Mouse (Mus musculus): ENCODE measurements around the gene Spindoc. TPM values are rescaled to one million over a fixed set of nuclear protein-coding genes. Genes with fewer than 3 reads are reported as not detected.

Spindoc gene
- polyA plus RNA-seq, 1 experiment from 2014 or later, result 17.2 TPM

DNA sequence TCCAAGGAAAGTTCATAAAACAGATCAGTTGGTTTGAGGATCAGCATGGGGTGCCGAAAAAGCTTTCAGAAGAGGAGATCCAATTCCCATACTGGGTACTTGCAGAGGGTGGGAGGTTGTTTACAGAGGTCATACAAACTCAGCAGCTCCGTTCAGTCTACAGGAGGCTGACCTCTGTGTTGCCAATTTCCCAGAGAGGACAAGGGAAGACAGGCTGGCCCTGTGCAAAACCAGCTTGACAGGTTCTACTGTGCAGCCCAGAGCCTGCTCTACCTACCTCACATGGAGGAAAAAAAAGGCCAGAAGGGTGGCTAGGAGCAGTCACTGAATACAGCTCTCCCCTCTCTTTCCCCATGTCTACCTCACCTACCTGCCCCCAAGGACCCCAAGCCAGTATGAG is 48.7 kb downstream of the Spindoc start:
- TF ChIP-seq EP300 (IDR thresholded peaks at IDR 0.05) (no peak), CTCF (IDR thresholded peaks at IDR 0.05) (no peak)
- Histone ChIP-seq H3K4me3 (ENCODE audit: low read depth, low read length) (no peak overlapping the region), H3K36me3 (ENCODE audit: insufficient read depth, low read length) (no peaks in the 10 kb centered on the region), H3K4me2 (replicated peaks; ENCODE audit: low read depth, low read length) (no peak overlapping the region), H3K27ac (ENCODE audit: low read length) (0 out of 2 replicates have a peak overlapping the region, but pooled peaks have one; percentile 10), H3K4me1 (ENCODE audit: insufficient read depth, low read depth, low read length) (peaks cover 11% of the 10 kb centered on the region; the same call in 1 of the 2 replicates), H3K9me3 (ENCODE audit: low read length) (no peaks in the 10 kb centered on the region), H3K27me3 (replicated peaks; ENCODE audit: insufficient read depth, low read length) (no peaks in the 10 kb centered on the region), H3K9ac (replicated peaks; ENCODE audit: low read depth) (no peak overlapping the region)
- 37% methylated on average over 2 of the region's 2 CpGs for WGBS
- DNase-seq (ENCODE audit: low spot score) (peak; percentile 75), ATAC-seq (peak; percentile 89)

DNA sequence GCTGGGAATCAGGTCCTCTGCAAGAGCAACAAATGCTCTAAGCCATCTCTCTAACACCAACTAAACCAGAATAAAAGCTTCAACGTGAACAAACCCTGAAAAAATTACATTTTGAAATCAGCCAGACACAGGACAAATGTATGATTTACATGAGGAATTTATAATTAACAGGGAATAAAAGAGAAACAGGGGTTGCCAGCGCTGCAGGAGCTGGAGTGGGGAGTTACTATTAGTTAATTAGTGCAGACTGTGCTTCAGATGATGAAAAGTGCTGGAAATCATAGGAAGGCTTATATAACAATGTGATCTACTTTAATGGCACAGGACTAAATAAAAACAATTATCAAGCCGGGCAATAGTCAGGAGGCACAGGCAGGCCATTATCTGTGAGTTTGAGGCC is 61.4 kb downstream of the Spindoc start:
- Histone ChIP-seq H3K27ac (ENCODE audit: low read length) (no peak overlapping the region), H3K36me3 (ENCODE audit: insufficient read depth, low read length) (no peaks in the 10 kb centered on the region), H3K9ac (replicated peaks; ENCODE audit: low read depth) (no peak overlapping the region), H3K4me3 (ENCODE audit: low read depth, low read length) (no peak overlapping the region), H3K27me3 (replicated peaks; ENCODE audit: insufficient read depth, low read length) (no peaks in the 10 kb centered on the region), H3K4me2 (replicated peaks; ENCODE audit: low read depth, low read length) (no peak overlapping the region), H3K9me3 (ENCODE audit: low read length) (no peaks in the 10 kb centered on the region), H3K4me1 (ENCODE audit: insufficient read depth, low read depth, low read length) (peaks cover 5% of the 10 kb centered on the region; the same call in 1 of the 2 replicates)
- no peak for DNase-seq (ENCODE audit: low spot score)
- ATAC-seq, result no peak
- TF ChIP-seq EP300 (IDR thresholded peaks at IDR 0.05), result no peak
- no peak for TF ChIP-seq CTCF (IDR thresholded peaks at IDR 0.05)
- 86% methylated on average over 3 of the region's 3 CpGs for WGBS

DNA sequence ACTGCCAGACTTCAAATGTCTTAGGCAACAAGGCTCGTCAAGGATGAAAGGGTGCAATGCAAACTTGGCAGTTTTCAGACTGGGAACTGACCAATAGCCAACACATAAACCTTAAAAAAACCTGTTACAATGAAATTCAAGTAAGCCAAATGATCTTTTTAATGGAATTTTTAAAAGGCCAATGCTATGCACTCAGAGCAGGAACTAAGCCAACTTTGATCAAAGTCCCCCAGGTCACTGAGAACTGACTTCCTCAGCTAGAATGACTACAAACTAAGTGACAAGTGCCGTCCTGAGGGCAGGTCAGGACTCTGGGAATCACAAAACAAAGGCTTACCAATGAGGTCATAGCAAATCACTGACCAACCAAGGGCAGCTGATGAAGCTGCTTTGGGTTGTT is 62.6 kb downstream of the Spindoc start:
- no peak overlapping the region for H3K27ac ChIP-seq (ENCODE audit: low read length)
- TF ChIP-seq CTCF (IDR thresholded peaks at IDR 0.05) (no peak), EP300 (IDR thresholded peaks at IDR 0.05) (no peak)
- 27% methylated on average over 2 of the region's 2 CpGs for WGBS

DNA sequence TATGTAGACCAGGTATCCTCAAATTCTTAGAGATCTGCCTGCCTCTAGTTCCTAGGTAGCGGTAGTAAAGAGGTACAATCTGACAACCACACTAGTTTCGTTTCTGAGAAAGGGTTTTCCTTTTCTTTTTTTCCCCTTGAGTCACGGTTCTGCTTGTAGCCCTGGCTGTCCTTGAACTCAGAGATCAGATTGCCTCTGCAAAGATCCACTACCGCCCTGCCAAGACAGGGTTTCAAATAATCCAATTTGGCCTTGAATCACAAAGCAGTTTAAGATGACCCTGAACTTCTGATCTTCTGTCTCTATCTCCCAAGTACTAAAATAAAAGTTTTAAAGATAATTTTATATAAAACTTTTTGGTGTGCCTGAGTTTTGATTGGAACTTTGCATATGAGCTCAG is 65.1 kb downstream of the Spindoc start:
- no peaks in the 10 kb centered on the region for H3K9me3 ChIP-seq (ENCODE audit: low read length)
- H3K36me3 ChIP-seq (ENCODE audit: insufficient read depth, low read length), result no peaks in the 10 kb centered on the region
- H3K4me2 ChIP-seq (replicated peaks; ENCODE audit: low read depth, low read length), result no peak overlapping the region
- H3K4me3 ChIP-seq (ENCODE audit: low read depth, low read length), result no peak overlapping the region
- WGBS, result 79% methylated on average over 4 of the region's 4 CpGs
- no peak overlapping the region for H3K9ac ChIP-seq (replicated peaks; ENCODE audit: low read depth)
- no peaks in the 10 kb centered on the region for H3K27me3 ChIP-seq (replicated peaks; ENCODE audit: insufficient read depth, low read length)
- peaks cover 5% of the 10 kb centered on the region; the same call in 1 of the 2 replicates for H3K4me1 ChIP-seq (ENCODE audit: insufficient read depth, low read depth, low read length)
- no peak for ATAC-seq
- H3K27ac ChIP-seq (ENCODE audit: low read length), result no peak overlapping the region
- TF ChIP-seq EP300 (IDR thresholded peaks at IDR 0.05) (no peak), CTCF (IDR thresholded peaks at IDR 0.05) (no peak)
- DNase-seq (ENCODE audit: low spot score), result no peak

More for the DNA sequence above, 62.6 kb downstream of the Spindoc start:
- ATAC-seq (no peak), DNase-seq (ENCODE audit: low spot score) (no peak)
- no peak overlapping the region for H3K9ac ChIP-seq (replicated peaks; ENCODE audit: low read depth)
- no peak overlapping the region for H3K4me2 ChIP-seq (replicated peaks; ENCODE audit: low read depth, low read length)
- peaks cover 5% of the 10 kb centered on the region; the same call in 1 of the 2 replicates for H3K4me1 ChIP-seq (ENCODE audit: insufficient read depth, low read depth, low read length)
- no peaks in the 10 kb centered on the region for H3K9me3 ChIP-seq (ENCODE audit: low read length)
- H3K36me3 ChIP-seq (ENCODE audit: insufficient read depth, low read length), result no peaks in the 10 kb centered on the region
- no peaks in the 10 kb centered on the region for H3K27me3 ChIP-seq (replicated peaks; ENCODE audit: insufficient read depth, low read length)
- no peak overlapping the region for H3K4me3 ChIP-seq (ENCODE audit: low read depth, low read length)

DNA sequence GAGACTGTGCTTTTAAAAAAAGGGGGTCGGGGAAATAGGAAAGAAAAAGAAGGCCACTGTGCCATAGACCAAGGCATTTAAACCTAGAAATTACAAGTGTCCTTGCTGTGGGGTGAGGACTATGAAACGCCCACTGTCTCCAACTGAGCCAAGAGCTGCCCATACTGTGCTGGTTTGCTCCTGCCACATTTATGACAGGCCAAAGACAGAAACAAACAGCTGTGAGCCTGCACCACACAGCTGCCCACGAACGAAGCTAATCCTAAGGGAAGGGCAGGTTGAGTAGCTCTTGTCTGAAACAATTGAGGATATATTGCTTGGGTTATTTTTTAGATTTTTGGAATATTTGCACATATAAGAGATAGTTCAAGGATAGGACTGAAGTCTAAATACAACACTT is 66.0 kb downstream of the Spindoc start:
- H3K4me2 ChIP-seq (replicated peaks; ENCODE audit: low read depth, low read length), result no peak overlapping the region
- no peak overlapping the region for H3K9ac ChIP-seq (replicated peaks; ENCODE audit: low read depth)
- no peak overlapping the region for H3K27ac ChIP-seq (ENCODE audit: low read length)
- H3K4me3 ChIP-seq (ENCODE audit: low read depth, low read length), result no peak overlapping the region
- WGBS, result 70% methylated on average over 4 of the region's 4 CpGs
- TF ChIP-seq EP300 (IDR thresholded peaks at IDR 0.05) (no peak), CTCF (IDR thresholded peaks at IDR 0.05) (no peak)
- no peaks in the 10 kb centered on the region for H3K27me3 ChIP-seq (replicated peaks; ENCODE audit: insufficient read depth, low read length)
- no peaks in the 10 kb centered on the region for H3K9me3 ChIP-seq (ENCODE audit: low read length)
- no peaks in the 10 kb centered on the region for H3K36me3 ChIP-seq (ENCODE audit: insufficient read depth, low read length)
- ATAC-seq, result no peak
- peaks cover 5% of the 10 kb centered on the region; the same call in 1 of the 2 replicates for H3K4me1 ChIP-seq (ENCODE audit: insufficient read depth, low read depth, low read length)
- no peak for DNase-seq (ENCODE audit: low spot score)

DNA sequence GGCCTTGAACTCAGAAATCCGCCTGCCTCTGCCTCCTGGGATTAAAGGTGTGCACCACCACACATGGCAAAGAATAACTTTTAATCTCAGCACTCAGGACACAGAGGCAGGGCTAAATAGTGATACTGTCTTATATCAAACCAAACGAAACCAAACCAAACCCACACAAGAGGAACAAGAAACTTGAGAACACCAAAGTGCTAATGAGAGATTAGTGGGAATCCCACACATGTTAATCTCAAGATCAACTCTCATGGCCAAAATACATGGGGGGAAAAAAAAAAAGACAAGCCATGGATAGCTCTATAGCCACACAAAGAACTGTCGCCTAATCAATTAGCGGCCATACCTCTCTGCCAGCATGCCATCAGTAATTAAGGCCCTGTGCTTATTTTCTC is 67.2 kb downstream of the Spindoc start:
- DNase-seq (ENCODE audit: low spot score), result no peak
- H3K36me3 ChIP-seq (ENCODE audit: insufficient read depth, low read length), result no peaks in the 10 kb centered on the region
- H3K4me3 ChIP-seq (ENCODE audit: low read depth, low read length), result no peak overlapping the region
- ATAC-seq, result no peak
- H3K4me1 ChIP-seq (ENCODE audit: insufficient read depth, low read depth, low read length), result peaks cover 14% of the 10 kb centered on the region; the same call in 1 of the 2 replicates
- H3K9me3 ChIP-seq (ENCODE audit: low read length), result no peaks in the 10 kb centered on the region
- 89% methylated on average over 4 of the region's 4 CpGs for WGBS
- no peak overlapping the region for H3K4me2 ChIP-seq (replicated peaks; ENCODE audit: low read depth, low read length)
- no peaks in the 10 kb centered on the region for H3K27me3 ChIP-seq (replicated peaks; ENCODE audit: insufficient read depth, low read length)
- no peak for TF ChIP-seq CTCF (IDR thresholded peaks at IDR 0.05)
- no peak for TF ChIP-seq EP300 (IDR thresholded peaks at IDR 0.05)
- H3K9ac ChIP-seq (replicated peaks; ENCODE audit: low read depth), result no peak overlapping the region
- no peak overlapping the region for H3K27ac ChIP-seq (ENCODE audit: low read length)
